Comparison of ENCODE assay signal across 14 mouse cellular contexts in the genomic region with DNA sequence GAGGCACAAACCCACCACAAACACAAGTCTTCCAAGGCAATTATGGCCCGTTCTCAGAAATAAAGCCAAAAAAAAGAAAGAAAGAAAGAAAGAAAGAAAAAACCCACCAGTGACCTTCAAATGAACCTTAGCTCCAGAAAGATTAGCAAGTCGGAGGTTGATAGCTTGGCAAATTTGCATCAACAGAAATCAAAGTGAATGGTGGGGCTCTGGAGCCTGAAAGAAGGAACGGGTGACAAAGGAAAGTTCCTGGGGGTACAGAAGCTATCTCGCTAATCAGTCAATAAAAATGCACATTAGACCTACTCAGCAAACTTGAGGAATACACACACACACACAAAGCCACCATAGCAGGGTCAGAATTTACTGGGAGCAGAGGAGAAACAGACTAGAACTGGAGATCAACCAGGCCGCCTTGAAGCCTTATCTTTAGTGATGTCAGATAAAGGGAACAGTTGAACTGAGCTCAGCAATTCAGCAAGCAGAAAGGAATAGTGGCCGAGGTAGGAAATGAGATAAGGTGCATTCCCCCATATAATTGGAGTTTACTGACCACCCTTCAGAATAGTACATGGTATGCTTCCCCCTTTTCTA. TPM values are rescaled to one million over a fixed set of nuclear protein-coding genes. Genes with fewer than 3 reads are reported as not detected.
A peak's percentile ranks its signal among the peaks of the same experiment; 100 is the strongest.
DNase-seq lines count a peak whose midpoint lies in the region; ATAC-seq and TF ChIP-seq lines count a peak whose summit lies in the region.
"Had no signal": no experiment of that assay in that cellular context is flagged by ENCODE, and none has a peak within 500 bp of the region (broad histone marks: within the 10 kb centered on the region; RNA-seq: fewer than 3 reads in every experiment).

No protein-coding gene starts in this region.

- H3K9ac ChIP-seq in kidney, embryonic 15.5 days, result no peak overlapping the region
- H3K9ac ChIP-seq in intestine, embryonic 14.5 days (ENCODE audit: low read length), result no peak overlapping the region
- H3K9ac ChIP-seq: forebrain, embryonic 13.5 days; liver, embryonic 14.5 days; neural tube, embryonic 13.5 days had no signal

- 50% methylated on average over 6 of the region's 6 CpGs for WGBS in kidney, embryonic 15.5 days
- WGBS in intestine, embryonic 14.5 days, result 20% methylated on average over 6 of the region's 6 CpGs

- H3K4me2 ChIP-seq in kidney, embryonic 15.5 days, result peak overlapping the region; percentile 10; the same call in 1 of the 2 replicates
- H3K4me2 ChIP-seq in intestine, embryonic 14.5 days (ENCODE audit: low read length), result 0 out of 2 replicates have a peak overlapping the region, but pooled peaks have one; percentile 9
- H3K4me2 ChIP-seq: forebrain, embryonic 13.5 days; neural tube, embryonic 13.5 days had no signal

- peak overlapping the region; percentile 58 for H3K27ac ChIP-seq in gastrocnemius, adult 2 months
- H3K27ac ChIP-seq in kidney, embryonic 15.5 days, result peak overlapping the region; percentile 75
- H3K27ac ChIP-seq in intestine, embryonic 14.5 days (ENCODE audit: low read depth), result peak overlapping the region; percentile 29
- H3K27ac ChIP-seq: forebrain, embryonic 13.5 days; layer of hippocampus, adult 2 months; liver, embryonic 14.5 days; neural tube, embryonic 13.5 days had no signal

- no peak for TF ChIP-seq CTCF in gastrocnemius, adult 2 months (IDR thresholded peaks at IDR 0.05)
- no peak for TF ChIP-seq CTCF in E14TG2a.4 (conservative IDR thresholded peaks at IDR 0.05; ENCODE audit: low read length)

- H3K4me1 ChIP-seq in kidney, embryonic 15.5 days, result peaks cover 81% of the 10 kb centered on the region
- H3K4me1 ChIP-seq in E14TG2a.4 (replicated peaks; ENCODE audit: low read depth, low read length), result peaks cover 88% of the 10 kb centered on the region
- H3K4me1 ChIP-seq in intestine, embryonic 14.5 days (replicated peaks; ENCODE audit: control insufficient read depth, insufficient read depth, low read length), result peaks cover 63% of the 10 kb centered on the region

- H3K9me3 ChIP-seq in kidney, embryonic 15.5 days (replicated peaks), result no peaks in the 10 kb centered on the region
- no peaks in the 10 kb centered on the region for H3K9me3 ChIP-seq in E14TG2a.4 (ENCODE audit: low read length)
- H3K9me3 ChIP-seq in intestine, embryonic 14.5 days (ENCODE audit: control insufficient read depth, low read length), result no peaks in the 10 kb centered on the region
- H3K9me3 ChIP-seq: forebrain, embryonic 13.5 days; neural tube, embryonic 13.5 days had no signal

- H3K27me3 ChIP-seq in kidney, embryonic 15.5 days, result no peaks in the 10 kb centered on the region
- no peaks in the 10 kb centered on the region for H3K27me3 ChIP-seq in E14TG2a.4 (ENCODE audit: insufficient read depth, low read length)
- H3K27me3 ChIP-seq in intestine, embryonic 14.5 days (replicated peaks; ENCODE audit: control insufficient read depth, insufficient read depth, low read length), result no peaks in the 10 kb centered on the region
- H3K27me3 ChIP-seq: CH12.LX; forebrain, embryonic 13.5 days; neural tube, embryonic 13.5 days had no signal

- H3K36me3 ChIP-seq in kidney, embryonic 15.5 days, result peaks cover 18% of the 10 kb centered on the region
- H3K36me3 ChIP-seq in E14TG2a.4 (ENCODE audit: insufficient read depth, low read length), result peaks cover 26% of the 10 kb centered on the region
- H3K36me3 ChIP-seq in intestine, embryonic 14.5 days (ENCODE audit: control insufficient read depth, insufficient read depth, low read length), result peaks cover 7% of the 10 kb centered on the region; the same call in 1 of the 2 replicates

- ATAC-seq in kidney, embryonic 15.5 days (replicated peaks; ENCODE audit: low FRiP score), result no peak
- ATAC-seq in intestine, embryonic 14.5 days (replicated peaks; ENCODE audit: low FRiP score, low TSS enrichment, low read depth), result 0 out of 2 replicates have a peak, but pooled peaks have one; percentile 26
- ATAC-seq in cerebellum, adult (ENCODE audit: insufficient number of reproducible peaks, low FRiP score, low TSS enrichment), result no peak
- ATAC-seq: forebrain, embryonic 13.5 days had no signal

- H3K4me3 ChIP-seq in gastrocnemius, adult 2 months, result peak overlapping the region; percentile 23; the same call in 1 of the 2 replicates
- H3K4me3 ChIP-seq in kidney, embryonic 15.5 days (replicated peaks), result no peak overlapping the region
- peak overlapping the region; percentile 21; the same call in 1 of the 2 replicates for H3K4me3 ChIP-seq in E14TG2a.4 (replicated peaks; ENCODE audit: low read length)
- no peak overlapping the region for H3K4me3 ChIP-seq in intestine, embryonic 14.5 days (ENCODE audit: low read depth, low read length)
- H3K4me3 ChIP-seq: forebrain, embryonic 13.5 days; layer of hippocampus, adult 2 months; neural tube, embryonic 13.5 days had no signal

- DNase-seq in gastrocnemius, adult 2 months, result no peak
- no peak for DNase-seq in gastrocnemius, postnatal 10 days
- DNase-seq in kidney, adult 18-20 months, result no peak
- DNase-seq in intestine, embryonic 14.5 days (ENCODE audit: low spot score), result peak; percentile 53
- DNase-seq in adrenal gland, adult 2 months, result no peak
- DNase-seq: cerebellum, adult 2 months had no signal

- intact Hi-C loops in gastrocnemius, adult 2 months (cut with DNase I), result no loop called here

RNA-seq across cellular contexts. Expression of a gene that starts 11.9 kb away (rescaled TPM):
- total RNA-seq in gastrocnemius, adult 2 months (2021), result 10 to 100 TPM; 67.7 to 71.6 TPM
- 100 to 1,000 TPM; 296 to 324 TPM for total RNA-seq in gastrocnemius, postnatal 10 days (2021)
- polyA plus RNA-seq in kidney, embryonic 15.5 days (2015; fragmentation: Nextera tagmentation; extraction: Ambion mirVana), result 93.5 and 101 TPM in 2 replicates
- 104 and 112 TPM in 2 replicates for polyA plus RNA-seq in intestine, embryonic 14.5 days (2014; fragmentation: Nextera tagmentation; extraction: Ambion mirVana)
- total RNA-seq in adrenal gland, adult 2 months (2021), result 10 to 100 TPM; 61.1 to 76.0 TPM
- 48.4 and 54.8 TPM in 2 replicates for polyA plus RNA-seq in adrenal gland, adult 2 months (2012; rRNA removed)

Comparison
In these comparisons a context has a peak if more than half of its experiments do, and no peak if none do; other contexts are left out.
1. H3K4me3 ChIP-seq: peak in gastrocnemius, adult 2 months (single experiment) and E14TG2a.4 (single experiment); none in kidney, embryonic 15.5 days (single experiment) and intestine, embryonic 14.5 days (single experiment).
2. Peak in every context shown above with its lines, with median percentiles within 50 percentile points of each other: H3K27ac ChIP-seq.